Mouse (Mus musculus): ENCODE measurements at regions not wholly inside any gene's neighbourhood (a gene's known extent, or its start where the extent isn't known, plus 50 kb on each side); places are given as distances from the start of the nearest gene placed in this dataset.
A peak's percentile ranks its signal among the peaks of the same experiment; 100 is the strongest.

GRCm38 (mm10) chr4:154781391-154781790 lies 55.9 kb upstream of the Ttc34 start:
- peak in 1 of 2 experiments; percentile 4 for DNase-seq (ENCODE audit: low spot score in 2 of 2)

- DNase-seq (ENCODE audit: low spot score in 2 of 2) = no peak
Observed at GRCm38 (mm10) chr4:154782291-154782690, 55.0 kb upstream of the Ttc34 start.

- DNase-seq (ENCODE audit: low spot score in 2 of 2) = no peak
Observed at GRCm38 (mm10) chr4:154785282-154785987, 51.8 kb upstream of the Ttc34 start.

GRCm38 (mm10) chr4:154787190-154787589 lies 50.1 kb upstream of the Ttc34 start:
- no peak for DNase-seq (ENCODE audit: low spot score in 2 of 2)
